Mouse (Mus musculus): ENCODE measurements around the gene Colgalt2. TPM values are rescaled to one million over a fixed set of nuclear protein-coding genes. Genes with fewer than 3 reads are reported as not detected.

Colgalt2 gene
- polyA plus RNA-seq, 1 experiment from 2014 or later: 0.21 TPM

GRCm38 (mm10) chr1:152542747-152543378 is 143.2 kb downstream of the Colgalt2 start:
- 87% methylated on average over 6 of the region's 6 CpGs for whole genome bisulfite sequencing (ENCODE audit: insufficient replicate concordance)
- no peak overlapping the region for H3K9ac ChIP-seq (replicated peaks)
- no peak overlapping the region for H3K4me3 ChIP-seq (ENCODE audit: low read depth, low read length)
- H3K36me3 ChIP-seq (replicated peaks; ENCODE audit: insufficient read depth, low read length): peaks cover 32% of the 10 kb centered on the region
- peaks cover 4% of the 10 kb centered on the region; the same call in 1 of the 2 replicates for H3K4me1 ChIP-seq (ENCODE audit: insufficient read depth)
- no peak for TF ChIP-seq EP300 (IDR thresholded peaks at IDR 0.05; ENCODE audit: low read depth)
- no peak for TF ChIP-seq CTCF (IDR thresholded peaks at IDR 0.05; ENCODE audit: low read depth)
- DNase-seq (no peak), ATAC-seq (no peak)
- H3K27ac ChIP-seq (ENCODE audit: low read depth): no peak overlapping the region
- no peaks in the 10 kb centered on the region for H3K9me3 ChIP-seq (ENCODE audit: low read length)
- no peaks in the 10 kb centered on the region for H3K27me3 ChIP-seq (ENCODE audit: insufficient read depth, low read length)
- no peak overlapping the region for H3K4me2 ChIP-seq (ENCODE audit: low read depth, low read length)

- ATAC-seq (peak; percentile 40; the same call in 1 of the 2 replicates), DNase-seq (no peak)
- TF ChIP-seq EP300 (IDR thresholded peaks at IDR 0.05; ENCODE audit: low read depth): no peak
- TF ChIP-seq CTCF (IDR thresholded peaks at IDR 0.05; ENCODE audit: low read depth): no peak
- WGBS (ENCODE audit: insufficient replicate concordance): 49% methylated on average over 2 of the region's 2 CpGs
- Histone ChIP-seq H3K27me3 (ENCODE audit: insufficient read depth, low read length) (no peaks in the 10 kb centered on the region), H3K36me3 (replicated peaks; ENCODE audit: insufficient read depth, low read length) (peaks cover 29% of the 10 kb centered on the region), H3K4me2 (ENCODE audit: low read depth, low read length) (no peak overlapping the region), H3K4me1 (ENCODE audit: insufficient read depth) (peaks cover 4% of the 10 kb centered on the region; the same call in 1 of the 2 replicates), H3K9me3 (ENCODE audit: low read length) (no peaks in the 10 kb centered on the region), H3K27ac (ENCODE audit: low read depth) (no peak overlapping the region), H3K9ac (replicated peaks) (no peak overlapping the region), H3K4me3 (ENCODE audit: low read depth, low read length) (no peak overlapping the region)
These were observed 144.0 kb downstream of the Colgalt2 start for GRCm38 (mm10) chr1:152543449-152544159.

GRCm38 (mm10) chr1:152549061-152549738 is 149.6 kb downstream of the Colgalt2 start:
- DNase-seq (no peak), ATAC-seq (no peak)
- Histone ChIP-seq H3K4me2 (ENCODE audit: low read depth, low read length) (no peak overlapping the region), H3K27me3 (ENCODE audit: insufficient read depth, low read length) (no peaks in the 10 kb centered on the region), H3K4me1 (ENCODE audit: insufficient read depth) (no peaks in the 10 kb centered on the region), H3K36me3 (replicated peaks; ENCODE audit: insufficient read depth, low read length) (peaks cover 37% of the 10 kb centered on the region), H3K9me3 (ENCODE audit: low read length) (no peaks in the 10 kb centered on the region), H3K4me3 (ENCODE audit: low read depth, low read length) (no peak overlapping the region), H3K27ac (ENCODE audit: low read depth) (no peak overlapping the region), H3K9ac (replicated peaks) (no peak overlapping the region)
- 86% methylated on average over 13 of the region's 13 CpGs for WGBS (ENCODE audit: insufficient replicate concordance)
- no peak for TF ChIP-seq CTCF (IDR thresholded peaks at IDR 0.05; ENCODE audit: low read depth)

- ATAC-seq (no peak), DNase-seq (no peak)
- no peaks in the 10 kb centered on the region for H3K4me1 ChIP-seq (ENCODE audit: insufficient read depth)
- H3K27ac ChIP-seq (ENCODE audit: low read depth): no peak overlapping the region
- H3K27me3 ChIP-seq (ENCODE audit: insufficient read depth, low read length): no peaks in the 10 kb centered on the region
- WGBS (ENCODE audit: insufficient replicate concordance): 79% methylated on average over 2 of the region's 2 CpGs
- no peak overlapping the region for H3K9ac ChIP-seq (replicated peaks)
- H3K4me2 ChIP-seq (ENCODE audit: low read depth, low read length): no peak overlapping the region
- peaks cover 36% of the 10 kb centered on the region for H3K36me3 ChIP-seq (replicated peaks; ENCODE audit: insufficient read depth, low read length)
- no peaks in the 10 kb centered on the region for H3K9me3 ChIP-seq (ENCODE audit: low read length)
- TF ChIP-seq EP300 (IDR thresholded peaks at IDR 0.05; ENCODE audit: low read depth): no peak
- TF ChIP-seq CTCF (IDR thresholded peaks at IDR 0.05; ENCODE audit: low read depth): no peak
- H3K4me3 ChIP-seq (ENCODE audit: low read depth, low read length): no peak overlapping the region
These were observed 150.9 kb downstream of the Colgalt2 start for GRCm38 (mm10) chr1:152550544-152550943.

GRCm38 (mm10) chr1:152550973-152551372 is 151.3 kb downstream of the Colgalt2 start:
- WGBS (ENCODE audit: insufficient replicate concordance): 71% methylated on average over 3 of the region's 3 CpGs
- DNase-seq: no peak
- TF ChIP-seq EP300 (IDR thresholded peaks at IDR 0.05; ENCODE audit: low read depth) (no peak), CTCF (IDR thresholded peaks at IDR 0.05; ENCODE audit: low read depth) (no peak)
- Histone ChIP-seq H3K9me3 (ENCODE audit: low read length) (no peaks in the 10 kb centered on the region), H3K36me3 (replicated peaks; ENCODE audit: insufficient read depth, low read length) (peaks cover 33% of the 10 kb centered on the region), H3K27me3 (ENCODE audit: insufficient read depth, low read length) (no peaks in the 10 kb centered on the region), H3K9ac (replicated peaks) (no peak overlapping the region), H3K4me3 (ENCODE audit: low read depth, low read length) (no peak overlapping the region), H3K27ac (ENCODE audit: low read depth) (no peak overlapping the region), H3K4me1 (ENCODE audit: insufficient read depth) (no peaks in the 10 kb centered on the region), H3K4me2 (ENCODE audit: low read depth, low read length) (no peak overlapping the region)
- no peak for ATAC-seq

- no peaks in the 10 kb centered on the region for H3K4me1 ChIP-seq (ENCODE audit: insufficient read depth)
- no peaks in the 10 kb centered on the region for H3K27me3 ChIP-seq (ENCODE audit: insufficient read depth, low read length)
- peak overlapping the region; percentile 5; the same call in 1 of the 2 replicates for H3K27ac ChIP-seq (ENCODE audit: low read depth)
- ATAC-seq: no peak
- no peaks in the 10 kb centered on the region for H3K9me3 ChIP-seq (ENCODE audit: low read length)
- TF ChIP-seq EP300 (IDR thresholded peaks at IDR 0.05; ENCODE audit: low read depth) (no peak), CTCF (IDR thresholded peaks at IDR 0.05; ENCODE audit: low read depth) (no peak)
- no peak for DNase-seq
- WGBS (ENCODE audit: insufficient replicate concordance): 57% methylated on average over 15 of the region's 15 CpGs
- H3K9ac ChIP-seq (replicated peaks): no peak overlapping the region
- no peak overlapping the region for H3K4me3 ChIP-seq (ENCODE audit: low read depth, low read length)
- no peak overlapping the region for H3K4me2 ChIP-seq (ENCODE audit: low read depth, low read length)
- H3K36me3 ChIP-seq (replicated peaks; ENCODE audit: insufficient read depth, low read length): peaks cover 22% of the 10 kb centered on the region
These were observed 154.4 kb downstream of the Colgalt2 start for GRCm38 (mm10) chr1:152553912-152554547.
